Mouse (Mus musculus) liver, embryonic 14.5 days (tissue): ENCODE results near the gene Vmn1r28.
"Not testable (repeated sequence)": the region's sequence is repeated elsewhere in the genome, so short reads cannot be mapped to it uniquely, and the experiment has no call there.

Experiments used
- CTCF ChIP-seq: IDR thresholded peaks from 2 replicates; pipeline ENCODE4 v1.5.1; 2016; ENCODE audit warnings: antibody characterized with exemption, low read depth, control low read depth
- EP300 ChIP-seq: IDR thresholded peaks from 2 replicates; pipeline ENCODE4 v1.6.1; 2016; ENCODE audit warnings: antibody characterized with exemption, low read depth

GRCm38 (mm10) chr6:58298511-58298910 is 36.7 kb downstream of the Vmn1r28 start:
- TF ChIP-seq CTCF, EP300: not testable (repeated sequence)
